Mouse (Mus musculus): Measurements from ENCODE around the gene Prl8a6.

Gene Prl8a6

GRCm38 (mm10) chr13:27438588-27438987 is at the start of gene Prl8a6:
Gene Prl8a6 (minus strand): TSS chr13:27438688.
- no peak for DNase-seq (ENCODE audit: low spot score in 2 of 2)

- no peak for DNase-seq (ENCODE audit: low spot score in 2 of 2)
Measured at GRCm38 (mm10) chr13:27433159-27433558, 5.3 kb downstream of the Prl8a6 start.

GRCm38 (mm10) chr13:27413640-27414039 is 24.8 kb downstream of the Prl8a6 start:
- DNase-seq (ENCODE audit: low spot score in 2 of 2), result no peak

- DNase-seq (ENCODE audit: low spot score in 2 of 2), result no peak
Measured at GRCm38 (mm10) chr13:27399061-27399724, 39.3 kb downstream of the Prl8a6 start.

DNA sequence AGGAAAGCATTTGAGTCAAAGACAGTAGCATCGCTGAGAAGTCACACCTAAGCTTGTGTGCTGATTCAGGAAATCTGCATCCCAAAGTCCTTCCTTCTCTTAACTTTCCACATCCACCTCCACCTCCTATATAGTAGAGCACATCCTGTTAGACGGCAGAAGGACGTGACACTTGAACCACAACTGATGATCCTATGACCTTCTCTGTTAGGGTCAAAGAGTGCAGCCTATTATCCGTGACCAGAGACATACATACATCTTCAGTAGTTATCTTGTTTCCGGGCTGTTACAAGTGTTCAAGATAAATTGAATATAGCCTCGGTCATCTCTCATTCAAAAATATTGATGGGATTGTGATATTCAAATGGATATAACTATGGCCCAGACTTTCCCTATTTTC is 47.7 kb downstream of the Prl8a6 start, which contains the start of gene Prl2b1:
Gene Prl2b1 (minus strand): TSS at position 101 of the 400 bp plus-strand sequence.
- no peak for DNase-seq (ENCODE audit: low spot score in 2 of 2)

Data from frontal cortex, postnatal 36 days (tissue).